Mouse (Mus musculus): ENCODE data around the gene Trim72.

The Trim72 gene

GRCm38 (mm10) chr7:128003688-128004087 lies at the start of gene Trim72:
Trim72 (plus strand) TSS chr7:128003949.
- CTCF ChIA-PET: no interaction called here

- CTCF ChIA-PET: interaction anchor here (0.6 kb wide), 2 partner anchors 26 to 158 kb away, joined by 3 to 8 read pairs; no protein-coding TSS in a partner anchor
Observed at GRCm38 (mm10) chr7:127959364-127959763, 44.4 kb upstream of the Trim72 start.

GRCm38 (mm10) chr7:127966371-127966918 lies 37.3 kb upstream of the Trim72 start:
- CTCF ChIA-PET: interaction anchor here (0.7 kb wide), 2 partner anchors 72 to 1590 kb away, joined by 4 to 14 read pairs; no protein-coding TSS in a partner anchor

GRCm38 (mm10) chr7:127967004-127967921 lies 36.5 kb upstream of the Trim72 start, which contains the start of gene Fus:
Fus (plus strand) TSS chr7:127967457.
- CTCF ChIA-PET: interaction anchor here (0.6 to 0.7 kb wide), 2 partner anchors 76 to 101 kb away, joined by 6 to 7 read pairs; no protein-coding TSS in a partner anchor

- CTCF ChIA-PET: interaction anchor here (0.6 to 0.7 kb wide), 4 partner anchors 25 to 582 kb away, joined by 3 to 7 read pairs (median 6); no protein-coding TSS in a partner anchor
Observed at GRCm38 (mm10) chr7:127967922-127968828, 35.6 kb upstream of the Trim72 start.

- CTCF ChIA-PET: no interaction called here
Observed at GRCm38 (mm10) chr7:127974413-127974930, 29.3 kb upstream of the Trim72 start.

GRCm38 (mm10) chr7:127978856-127979255 lies 24.9 kb upstream of the Trim72 start:
- CTCF ChIA-PET: interaction anchor here (0.6 kb wide), 1 partner anchor 1661 kb away, joined by 3 read pairs; no protein-coding TSS in a partner anchor

- CTCF ChIA-PET: no interaction called here
Observed at GRCm38 (mm10) chr7:127980606-127981005, 23.1 kb upstream of the Trim72 start.

GRCm38 (mm10) chr7:127988904-127989303 lies 14.8 kb upstream of the Trim72 start:
- CTCF ChIA-PET: interaction anchor here (0.6 kb wide), 1 partner anchor 228 kb away, joined by 4 read pairs; no protein-coding TSS in a partner anchor

GRCm38 (mm10) chr7:127991643-127992487 lies 11.9 kb upstream of the Trim72 start:
- CTCF ChIA-PET: interaction anchor here (0.6 to 0.7 kb wide), 2 partner anchors 88 to 1096 kb away, joined by 3 read pairs; partner anchors contain the start of gene Bckdk

- CTCF ChIA-PET: interaction anchor here (0.6 to 0.7 kb wide), 3 partner anchors 24 to 1097 kb away, joined by 3 read pairs; partner anchors contain the start of gene Bckdk
Observed at GRCm38 (mm10) chr7:127992488-127993340, 11.0 kb upstream of the Trim72 start.

GRCm38 (mm10) chr7:127993341-127993977 lies 10.3 kb upstream of the Trim72 start, which contains the start of gene Pycard:
Pycard (minus strand) TSS chr7:127993867.
- CTCF ChIA-PET: interaction anchor here (0.7 kb wide), 1 partner anchor 25 kb away, joined by 3 read pairs; no protein-coding TSS in a partner anchor

- CTCF ChIA-PET: no interaction called here
Observed at GRCm38 (mm10) chr7:127999436-127999835, 4.3 kb upstream of the Trim72 start.

GRCm38 (mm10) chr7:128000068-128000950 lies 3.4 kb upstream of the Trim72 start:
- CTCF ChIA-PET: no interaction called here

- CTCF ChIA-PET: no interaction called here
Observed at GRCm38 (mm10) chr7:128003098-128003497, 651 bp upstream of the Trim72 start.

GRCm38 (mm10) chr7:128004150-128004486 lies 369 bp downstream of the Trim72 start:
- CTCF ChIA-PET: no interaction called here
